Mouse (Mus musculus) testis, postnatal 10 days (tissue): Measurements from ENCODE around the gene Letm1.

Experiments
- DNase-seq: peaks from one replicate; pipeline ENCODE4 v3.0.0; 2021; ENCODE audit warnings: low spot score

Letm1 gene

DNA sequence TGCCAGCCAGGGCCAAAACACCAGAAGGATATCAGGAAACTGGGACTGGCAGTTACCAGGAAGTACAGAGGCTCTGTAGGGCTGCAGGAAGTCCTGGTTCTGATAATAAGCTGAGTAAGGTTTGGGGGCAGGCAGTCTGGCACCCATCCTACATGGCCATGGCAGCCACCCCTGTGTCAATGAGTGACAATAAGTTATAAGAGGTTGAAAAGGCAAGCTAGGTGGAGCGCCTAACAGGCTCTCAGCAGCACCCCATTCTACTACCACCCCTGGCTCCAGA, 76.3 kb downstream of the Letm1 start:
- DNase-seq = no peak

DNA sequence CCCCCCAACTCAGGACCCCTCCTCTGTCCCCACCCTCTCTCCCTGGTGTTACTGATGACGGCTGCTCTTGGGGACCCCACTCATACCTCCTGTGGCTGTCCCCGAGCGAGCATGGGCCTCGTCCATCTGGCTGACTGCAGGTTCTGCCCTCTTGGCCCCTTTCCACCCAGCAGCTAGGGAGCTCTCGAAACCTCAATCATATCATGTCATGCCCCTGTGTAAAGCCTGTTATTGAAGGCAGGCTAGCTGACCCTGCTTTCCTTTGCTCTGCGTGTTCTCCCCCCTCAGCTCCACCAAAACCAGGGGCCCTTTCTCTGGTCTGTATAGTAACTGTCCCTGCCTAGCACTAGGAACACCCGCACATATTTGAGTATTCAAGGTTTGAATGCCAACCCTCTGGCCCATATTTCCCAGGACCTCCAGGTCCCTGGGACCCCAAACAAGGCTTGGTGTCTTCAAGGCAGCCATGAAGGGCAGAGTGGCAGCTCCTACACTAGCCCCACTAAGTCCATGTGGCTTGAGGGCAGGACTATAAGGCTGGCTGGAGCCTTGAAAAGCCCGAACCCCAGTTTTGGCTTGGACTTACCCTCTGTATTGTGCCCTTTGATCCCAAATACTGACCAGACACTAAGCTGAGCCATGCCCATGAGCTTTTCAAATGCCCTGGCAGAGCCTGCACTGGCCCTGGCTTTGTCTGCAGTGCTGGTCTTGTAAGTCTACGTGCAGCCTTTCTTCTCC, 76.8 kb downstream of the Letm1 start:
- DNase-seq = no peak

DNA sequence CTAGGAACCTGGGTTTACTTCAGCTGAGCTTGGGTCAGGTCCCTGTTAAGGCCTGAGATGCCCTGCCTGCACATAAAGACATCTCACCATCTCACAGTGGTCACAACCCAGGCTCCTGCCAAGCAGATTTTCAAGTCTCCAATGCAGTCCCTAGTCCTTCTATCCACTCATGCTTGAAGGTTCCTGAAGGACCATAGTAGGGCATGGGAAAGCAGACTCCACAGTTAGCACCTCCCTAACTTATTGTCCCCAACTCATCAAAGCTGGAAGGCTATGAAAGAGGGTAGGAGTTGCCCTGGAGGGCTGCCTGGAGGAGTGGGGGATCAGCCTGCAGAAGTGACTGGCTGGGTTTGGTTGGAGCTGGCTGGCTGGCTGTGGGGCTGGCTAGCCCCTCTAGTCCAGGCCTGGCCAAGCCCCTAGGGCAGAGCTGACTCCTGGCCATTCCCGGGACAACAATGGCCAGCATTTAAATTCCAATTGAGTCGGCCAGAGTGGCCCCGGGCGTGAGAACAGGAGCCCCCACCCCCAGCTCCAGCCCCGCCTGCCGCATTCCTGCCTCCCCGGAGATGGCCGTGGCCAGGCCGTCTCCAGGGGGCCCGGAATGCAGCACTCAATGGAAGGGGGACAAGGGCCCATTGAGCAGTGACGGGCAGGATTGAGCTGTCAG, 77.5 kb downstream of the Letm1 start:
- DNase-seq = no peak

DNA sequence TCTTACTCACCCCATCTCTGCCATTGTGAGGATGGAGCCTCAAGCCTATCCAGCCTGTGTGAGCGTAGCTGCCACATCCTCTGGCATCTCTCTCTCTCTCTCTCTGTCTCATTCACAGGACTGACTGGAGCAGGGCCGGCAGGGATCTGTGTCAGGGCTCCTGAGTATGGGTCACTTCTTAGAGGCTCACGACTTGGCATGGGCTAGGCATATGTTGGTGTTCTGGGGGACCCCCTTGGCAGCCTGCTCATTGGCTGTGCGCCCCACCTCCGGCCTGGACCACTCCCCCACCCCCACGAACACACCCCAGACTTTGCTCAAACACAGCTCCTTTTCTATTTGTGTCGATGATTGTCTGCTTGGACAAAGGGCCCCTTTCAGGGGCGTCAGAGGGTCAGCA, 78.6 kb downstream of the Letm1 start:
- DNase-seq = no peak

DNA sequence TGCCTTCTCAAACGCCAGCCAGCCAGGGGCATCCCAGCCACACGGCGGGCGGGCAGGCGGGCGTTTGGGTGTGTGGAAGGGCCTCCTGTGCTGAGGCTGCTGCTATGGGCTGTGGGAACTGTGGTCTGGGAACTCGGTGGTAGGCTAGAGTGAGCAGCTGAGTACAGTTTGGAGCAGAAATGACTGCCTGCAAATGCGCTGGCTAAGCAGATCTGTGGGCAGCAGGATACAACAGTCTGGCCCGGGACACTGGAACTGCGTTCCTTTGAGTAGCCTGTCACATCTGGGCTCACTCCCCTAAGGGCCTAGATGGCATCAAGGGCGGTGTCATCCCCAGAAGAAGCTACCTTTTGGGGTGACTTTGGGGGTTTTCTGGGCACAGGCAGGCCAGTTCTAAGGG, 80.8 kb downstream of the Letm1 start:
- DNase-seq = no peak

DNA sequence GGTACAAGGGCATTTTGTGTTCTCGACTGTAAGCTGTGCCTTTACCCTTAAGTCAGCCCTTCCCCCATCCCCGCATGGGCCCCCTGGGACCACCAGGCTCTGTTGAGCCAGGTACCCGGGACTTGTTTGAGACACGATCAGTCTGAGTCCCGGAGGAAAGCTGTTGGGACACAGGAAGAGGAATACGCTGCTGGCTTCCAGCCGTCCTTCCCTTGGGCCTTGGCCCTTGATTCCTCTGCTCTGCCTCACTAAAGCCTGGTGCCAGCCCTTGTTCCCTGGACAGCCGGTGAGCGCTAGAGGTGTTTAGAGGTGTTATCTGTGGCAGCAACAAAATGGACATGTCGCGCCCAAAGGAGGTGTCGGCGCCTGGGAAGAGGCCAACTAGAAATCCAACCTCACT, 82.6 kb downstream of the Letm1 start:
- no peak for DNase-seq

DNA sequence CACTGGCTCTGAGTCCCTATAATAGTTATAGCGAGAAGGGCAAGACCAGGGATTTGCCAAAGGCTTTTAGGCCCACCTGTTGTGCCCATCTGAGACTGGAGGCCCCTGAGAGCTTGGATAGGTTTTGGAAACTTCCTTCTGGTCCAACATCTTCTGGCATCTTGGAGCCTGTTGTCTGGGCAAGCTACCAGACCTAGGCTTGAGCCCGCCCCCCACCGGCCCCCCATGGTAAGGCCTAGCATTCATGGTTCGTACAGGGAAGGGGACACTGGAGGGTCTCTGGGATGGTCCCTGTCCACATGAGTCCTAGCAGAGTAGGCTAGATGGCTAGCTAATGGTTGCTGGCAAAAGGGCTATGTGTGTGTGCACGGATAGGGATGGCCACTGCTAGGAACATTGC, 83.9 kb downstream of the Letm1 start:
- no peak for DNase-seq

DNA sequence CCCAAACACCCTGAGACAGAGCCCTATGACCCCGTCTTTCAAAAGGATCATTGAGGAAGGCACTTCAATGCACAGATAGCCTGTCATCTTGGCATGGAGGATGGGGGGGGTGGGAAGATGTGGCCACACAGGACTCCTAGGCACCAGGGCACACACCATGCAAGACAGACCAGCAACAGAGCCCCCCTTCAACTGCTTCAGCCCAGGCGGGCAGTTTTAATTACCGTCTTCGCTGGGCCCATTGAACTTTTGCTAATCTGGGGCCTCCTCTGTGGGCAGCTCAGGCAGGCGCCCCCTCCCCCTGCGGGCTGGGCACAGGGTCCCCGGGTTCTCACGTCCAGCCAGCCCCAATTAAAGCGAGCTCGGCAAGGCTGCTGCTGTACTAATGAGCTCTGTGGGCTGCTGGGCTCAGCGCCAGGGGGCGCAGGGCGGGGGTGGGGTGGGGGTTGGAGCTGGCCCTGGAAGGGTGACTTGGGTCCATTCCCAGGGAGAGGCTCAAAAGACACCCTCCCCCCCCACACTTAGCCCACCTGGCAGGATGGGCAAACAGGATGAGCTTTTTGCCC, 84.6 kb downstream of the Letm1 start:
- no peak for DNase-seq

DNA sequence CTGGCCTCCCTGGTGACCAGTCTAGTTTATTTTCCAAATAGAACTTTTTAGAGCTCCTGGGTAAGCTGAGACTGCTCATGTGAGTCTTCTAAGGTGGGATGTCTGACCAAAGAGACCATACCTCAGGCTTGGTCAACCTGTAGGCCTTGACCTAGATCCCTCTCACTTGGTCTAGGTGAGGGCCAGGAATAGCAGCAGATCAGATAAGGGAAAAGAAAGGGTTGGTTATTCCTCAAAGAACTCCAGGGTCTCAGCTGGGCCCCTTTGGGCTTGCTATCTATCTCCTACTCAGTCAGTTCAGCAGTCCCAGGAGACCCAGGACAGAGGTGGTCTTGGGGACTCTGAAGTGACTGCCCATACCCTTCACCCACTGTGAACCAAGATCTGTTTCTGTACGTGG, 85.1 kb downstream of the Letm1 start:
- DNase-seq = no peak

DNA sequence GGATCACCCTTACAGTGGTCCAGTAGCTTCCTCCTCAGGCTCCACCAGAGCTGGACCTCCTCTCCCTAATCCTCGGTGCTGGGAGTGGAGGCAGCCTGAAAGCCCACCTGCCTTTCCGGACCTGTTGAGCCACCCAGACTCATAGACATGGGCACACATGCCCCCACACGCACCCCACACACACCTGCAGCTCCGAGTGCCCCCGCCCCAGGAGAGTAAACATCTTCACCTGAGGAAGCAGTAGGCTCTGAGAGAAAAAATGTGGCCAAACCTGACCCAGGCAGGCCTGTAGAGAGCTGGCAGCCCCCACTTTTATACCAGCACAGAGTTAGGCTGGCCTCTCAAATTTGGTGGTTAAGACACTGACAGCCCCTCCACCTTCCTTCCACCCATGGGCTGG, 86.2 kb downstream of the Letm1 start:
- no peak for DNase-seq

DNA sequence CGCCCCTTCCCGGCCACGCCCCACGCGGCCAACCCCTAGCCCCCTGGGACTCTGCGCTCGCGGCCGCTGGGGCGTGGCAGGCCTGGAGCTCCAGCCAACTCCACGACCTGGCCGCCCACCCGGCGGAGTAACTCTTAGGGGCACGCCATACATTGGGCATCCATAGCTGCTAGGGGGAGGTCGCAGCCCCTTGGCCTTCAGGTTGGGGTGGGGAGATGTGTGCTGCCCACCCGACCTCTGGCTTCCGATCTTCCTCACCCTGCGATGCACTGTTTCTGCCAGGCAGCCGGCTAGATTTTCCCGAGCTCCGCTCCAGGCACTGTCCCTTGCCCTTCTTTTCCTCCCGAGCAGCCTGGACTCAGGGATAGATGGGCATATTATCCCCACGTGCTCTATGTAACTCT, 86.9 kb downstream of the Letm1 start:
- peak; percentile 68 for DNase-seq

DNA sequence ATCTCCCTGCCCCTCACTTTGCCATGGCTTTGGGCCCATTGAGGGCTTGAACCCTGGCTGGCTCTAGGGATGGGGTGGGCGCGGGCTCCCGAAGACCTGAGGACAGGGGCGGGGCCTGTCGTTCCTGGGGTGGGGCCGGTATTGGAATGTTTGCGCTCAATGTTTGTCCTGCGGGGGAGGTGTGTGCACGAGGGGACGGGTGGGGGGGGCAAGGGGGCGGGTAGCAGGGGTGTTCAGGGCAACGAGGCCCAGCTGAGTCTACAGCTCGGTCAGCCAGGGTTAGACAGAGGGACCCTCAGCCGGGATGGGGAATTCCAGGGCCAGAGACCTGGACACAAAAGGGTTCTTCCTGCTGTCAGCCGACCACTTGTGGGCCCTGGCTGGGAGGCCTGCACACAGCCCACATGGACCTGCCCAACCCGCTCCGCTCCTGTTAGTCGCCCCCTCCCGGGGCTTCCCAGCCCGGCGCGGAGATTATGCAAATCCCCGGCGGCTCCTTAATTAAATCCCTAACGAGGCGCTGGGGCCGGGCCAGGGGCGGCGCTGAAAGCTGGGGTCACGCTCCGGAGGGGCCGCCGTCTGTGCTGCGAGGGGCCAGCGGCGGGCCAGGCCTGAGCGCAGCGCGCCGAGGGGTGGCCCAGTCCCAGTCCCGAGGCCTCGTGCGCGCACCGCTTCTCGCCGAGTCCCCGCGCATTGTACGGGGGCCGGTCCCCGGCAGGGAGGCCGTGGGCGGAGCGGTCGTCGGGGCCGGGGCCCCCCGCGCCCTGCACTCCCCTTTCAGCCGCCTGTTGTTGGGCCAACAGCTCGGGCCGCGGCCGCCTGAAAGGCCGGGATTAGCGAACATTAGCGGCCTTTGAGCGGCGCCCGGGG, 87.5 kb downstream of the Letm1 start:
- DNase-seq = peak; percentile 68

DNA sequence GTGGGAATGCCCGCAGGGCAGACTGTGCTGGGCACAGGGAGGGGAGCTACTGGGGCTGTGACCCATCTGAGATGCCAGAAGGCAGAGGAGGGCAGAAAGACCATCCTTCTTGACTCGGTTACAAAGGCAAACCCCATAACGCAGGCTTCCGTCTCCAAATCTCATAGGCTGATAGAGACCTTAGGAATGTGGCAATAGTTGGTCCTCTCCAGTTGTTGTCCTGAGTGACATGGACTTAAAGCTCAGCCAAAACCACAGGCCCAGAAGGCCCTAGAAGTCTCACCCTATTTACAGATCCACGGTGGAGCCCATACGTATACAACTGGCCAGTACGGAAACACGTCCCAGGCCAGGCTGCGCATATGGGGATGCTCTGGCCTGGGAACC, 88.2 kb downstream of the Letm1 start:
- DNase-seq = no peak

DNA sequence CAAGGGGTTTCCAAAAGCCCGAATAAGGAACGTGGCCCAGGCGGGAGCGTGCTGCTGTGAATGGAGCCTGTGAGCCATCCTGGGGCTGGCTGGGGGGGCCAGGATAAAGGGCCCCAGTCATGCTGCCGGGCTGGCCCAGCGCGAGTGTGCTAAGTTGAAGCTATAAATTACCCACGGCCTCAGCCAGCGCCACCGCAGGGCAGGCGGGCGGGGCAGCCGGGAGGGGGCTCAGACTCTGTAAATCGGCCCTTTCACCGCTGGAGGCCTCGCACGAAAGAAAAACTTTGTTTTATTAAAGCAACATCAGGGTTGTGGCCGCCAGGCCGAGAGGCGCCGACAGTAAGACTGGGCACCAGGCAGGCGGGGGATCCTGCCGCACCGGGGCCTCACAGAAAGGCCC, 90.2 kb downstream of the Letm1 start:
- DNase-seq = no peak

DNA sequence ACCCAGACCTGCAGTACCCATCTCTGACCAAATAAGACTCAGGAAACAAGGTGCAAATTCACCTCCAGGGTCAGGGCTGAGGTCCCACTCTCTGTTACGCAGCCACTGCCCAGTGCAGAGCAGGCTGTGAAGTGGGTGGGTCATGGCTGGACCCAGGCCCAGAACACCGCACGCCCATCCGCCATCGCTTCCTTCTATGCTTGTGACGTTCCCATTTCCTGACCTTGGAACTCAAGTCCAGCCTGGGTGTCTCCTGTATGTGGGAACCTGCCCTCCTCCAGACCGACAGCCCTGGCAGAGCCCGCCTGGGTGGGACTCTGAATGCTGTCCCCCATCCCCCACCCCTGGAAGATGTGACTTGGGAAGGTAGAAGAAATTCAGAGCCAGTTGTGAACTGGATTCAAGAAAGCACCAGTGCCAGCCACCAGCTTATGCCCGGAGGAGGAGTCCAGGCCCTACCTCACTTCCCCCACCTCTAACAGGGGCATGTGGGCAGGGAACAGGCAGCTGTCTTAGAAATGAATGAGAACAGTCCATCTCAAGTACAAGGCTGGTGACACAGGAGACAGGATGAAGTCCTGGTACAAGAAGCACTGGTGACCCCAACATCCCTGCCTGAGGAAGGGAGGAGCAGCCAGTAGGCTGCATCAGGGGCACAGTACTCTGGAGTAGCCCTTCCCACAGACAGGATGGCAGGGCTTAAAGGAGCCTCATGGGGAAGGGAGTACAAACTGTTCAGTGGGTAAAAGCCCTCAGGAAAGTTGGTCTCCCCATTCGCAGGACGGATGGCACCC, 92.6 kb downstream of the Letm1 start:
- DNase-seq = no peak
